Mouse (Mus musculus): Measurements from ENCODE around the gene Aff1. TPM values are rescaled to one million over a fixed set of nuclear protein-coding genes. Genes with fewer than 3 reads are reported as not detected.

Gene Aff1
- polyA plus RNA-seq, 1 experiment from 2014 or later, result 11.2 TPM

DNA sequence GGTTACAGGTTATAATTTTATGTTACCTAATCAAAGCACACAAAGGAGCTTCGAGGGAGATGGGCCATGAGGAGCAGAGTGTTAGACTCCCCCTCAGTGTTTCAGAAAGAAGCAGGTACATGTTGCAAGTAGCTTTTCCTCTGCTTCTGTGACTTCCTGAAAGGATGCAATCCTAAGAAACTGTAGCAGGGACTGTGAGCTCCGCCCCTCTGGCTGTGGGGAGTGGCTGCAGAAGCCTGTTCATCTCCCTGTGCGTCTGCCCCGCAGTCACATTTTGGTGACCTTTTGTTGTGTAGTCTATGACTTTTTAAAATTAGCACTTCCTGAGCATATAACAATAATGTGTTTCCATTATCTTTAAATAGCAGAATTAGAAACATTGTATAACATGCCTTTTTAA, 73.2 kb downstream of the Aff1 start:
- no peaks in the 10 kb centered on the region for H3K27me3 ChIP-seq (ENCODE audit: control insufficient read depth, insufficient read depth, low read length)
- no peak overlapping the region for H3K9ac ChIP-seq (ENCODE audit: low read length)
- DNase-seq (ENCODE audit: low spot score), result no peak
- H3K4me1 ChIP-seq (ENCODE audit: control insufficient read depth, insufficient read depth, low read length), result peaks cover 7% of the 10 kb centered on the region
- H3K9me3 ChIP-seq (ENCODE audit: control insufficient read depth, low read length), result no peaks in the 10 kb centered on the region
- H3K4me2 ChIP-seq (ENCODE audit: low read depth), result no peak overlapping the region
- 96% methylated on average over 4 of the region's 4 CpGs for WGBS
- ATAC-seq (ENCODE audit: insufficient read depth, low FRiP score, low TSS enrichment), result no peak
- no peak overlapping the region for H3K27ac ChIP-seq (ENCODE audit: low read depth, low read length)
- no peak overlapping the region for H3K4me3 ChIP-seq (ENCODE audit: low read depth, low read length)
- 0 out of 2 replicates have a peak, but pooled peaks cover 2% of the 10 kb centered on the region for H3K36me3 ChIP-seq (ENCODE audit: control insufficient read depth, insufficient read depth, low read length)

GRCm38 (mm10) chr5:103765758-103766431, 73.7 kb downstream of the Aff1 start:
- ATAC-seq (ENCODE audit: insufficient read depth, low FRiP score, low TSS enrichment), result no peak
- H3K4me2 ChIP-seq (ENCODE audit: low read depth), result no peak overlapping the region
- DNase-seq (ENCODE audit: low spot score), result no peak
- peaks cover 1% of the 10 kb centered on the region; the same call in 1 of the 2 replicates for H3K4me1 ChIP-seq (ENCODE audit: control insufficient read depth, insufficient read depth, low read length)
- H3K27ac ChIP-seq (ENCODE audit: low read depth, low read length), result no peak overlapping the region
- 94% methylated on average over 2 of the region's 2 CpGs for WGBS
- 0 out of 2 replicates have a peak, but pooled peaks cover 2% of the 10 kb centered on the region for H3K36me3 ChIP-seq (ENCODE audit: control insufficient read depth, insufficient read depth, low read length)
- H3K9ac ChIP-seq (ENCODE audit: low read length), result no peak overlapping the region
- no peaks in the 10 kb centered on the region for H3K9me3 ChIP-seq (ENCODE audit: control insufficient read depth, low read length)
- no peak overlapping the region for H3K4me3 ChIP-seq (ENCODE audit: low read depth, low read length)
- no peaks in the 10 kb centered on the region for H3K27me3 ChIP-seq (ENCODE audit: control insufficient read depth, insufficient read depth, low read length)

GRCm38 (mm10) chr5:103766432-103766815, 74.2 kb downstream of the Aff1 start:
- Histone ChIP-seq H3K27ac (ENCODE audit: low read depth, low read length) (no peak overlapping the region), H3K9me3 (ENCODE audit: control insufficient read depth, low read length) (no peaks in the 10 kb centered on the region), H3K27me3 (ENCODE audit: control insufficient read depth, insufficient read depth, low read length) (no peaks in the 10 kb centered on the region), H3K4me3 (ENCODE audit: low read depth, low read length) (no peak overlapping the region), H3K36me3 (ENCODE audit: control insufficient read depth, insufficient read depth, low read length) (0 out of 2 replicates have a peak, but pooled peaks cover 2% of the 10 kb centered on the region), H3K4me2 (ENCODE audit: low read depth) (no peak overlapping the region), H3K4me1 (ENCODE audit: control insufficient read depth, insufficient read depth, low read length) (peaks cover 4% of the 10 kb centered on the region), H3K9ac (ENCODE audit: low read length) (no peak overlapping the region)
- DNase-seq (ENCODE audit: low spot score) (no peak), ATAC-seq (ENCODE audit: insufficient read depth, low FRiP score, low TSS enrichment) (no peak)
- 98% methylated on average over 4 of the region's 4 CpGs for WGBS

DNA sequence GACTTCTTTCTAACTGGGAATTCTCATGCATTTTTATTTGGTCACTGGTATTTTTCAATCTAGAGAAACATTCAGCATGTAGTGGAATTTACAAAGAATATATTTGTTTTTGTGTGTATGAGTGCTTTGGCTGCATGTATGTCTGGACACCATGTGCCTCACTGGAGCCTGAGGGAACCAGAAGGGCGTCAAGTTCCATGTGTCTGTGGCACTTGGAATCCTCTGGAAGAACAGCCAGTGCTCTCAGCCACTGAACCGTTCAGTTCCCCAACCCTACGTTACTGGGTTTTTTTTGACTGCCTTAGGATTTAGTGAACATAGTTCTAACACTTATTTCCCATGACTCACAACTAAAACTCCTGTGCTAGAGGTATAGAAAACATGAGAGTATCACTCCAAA, 76.8 kb downstream of the Aff1 start:
- peaks cover 25% of the 10 kb centered on the region for H3K4me1 ChIP-seq (ENCODE audit: control insufficient read depth, insufficient read depth, low read length)
- WGBS, result 92% methylated on average over 3 of the region's 3 CpGs
- no peak overlapping the region for H3K27ac ChIP-seq (ENCODE audit: low read depth, low read length)
- no peak for DNase-seq (ENCODE audit: low spot score)
- H3K36me3 ChIP-seq (ENCODE audit: control insufficient read depth, insufficient read depth, low read length), result 0 out of 2 replicates have a peak, but pooled peaks cover 2% of the 10 kb centered on the region
- H3K27me3 ChIP-seq (ENCODE audit: control insufficient read depth, insufficient read depth, low read length), result no peaks in the 10 kb centered on the region
- no peak overlapping the region for H3K4me2 ChIP-seq (ENCODE audit: low read depth)
- H3K9me3 ChIP-seq (ENCODE audit: control insufficient read depth, low read length), result no peaks in the 10 kb centered on the region
- H3K9ac ChIP-seq (ENCODE audit: low read length), result no peak overlapping the region
- no peak overlapping the region for H3K4me3 ChIP-seq (ENCODE audit: low read depth, low read length)
- ATAC-seq (ENCODE audit: insufficient read depth, low FRiP score, low TSS enrichment), result no peak

DNA sequence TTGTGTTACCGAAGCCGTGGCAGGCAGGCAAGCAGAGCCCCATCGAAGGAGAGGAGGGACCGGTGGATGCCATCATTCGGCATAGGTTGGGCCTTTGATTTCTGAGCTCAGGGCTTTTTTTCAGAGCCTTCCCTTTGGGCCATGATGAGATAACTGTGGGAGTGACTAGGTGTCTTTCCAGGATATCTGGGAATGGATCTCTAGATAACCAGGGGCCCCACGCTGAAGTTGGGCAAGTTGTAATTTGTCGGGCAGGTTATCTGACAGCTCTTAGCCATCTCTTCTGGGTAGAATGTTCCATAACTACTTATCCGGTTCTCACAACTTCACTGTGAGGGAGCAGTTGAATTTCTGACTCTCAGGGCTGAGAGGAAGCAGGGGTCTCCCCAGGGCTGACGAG, 77.5 kb downstream of the Aff1 start:
- 92% methylated on average over 9 of the region's 9 CpGs for WGBS
- Histone ChIP-seq H3K27me3 (ENCODE audit: control insufficient read depth, insufficient read depth, low read length) (no peaks in the 10 kb centered on the region), H3K9me3 (ENCODE audit: control insufficient read depth, low read length) (no peaks in the 10 kb centered on the region)

GRCm38 (mm10) chr5:103770447-103771222, 78.5 kb downstream of the Aff1 start:
- Histone ChIP-seq H3K36me3 (ENCODE audit: control insufficient read depth, insufficient read depth, low read length) (0 out of 2 replicates have a peak, but pooled peaks cover 2% of the 10 kb centered on the region), H3K27me3 (ENCODE audit: control insufficient read depth, insufficient read depth, low read length) (no peaks in the 10 kb centered on the region), H3K4me2 (ENCODE audit: low read depth) (no peak overlapping the region), H3K9me3 (ENCODE audit: control insufficient read depth, low read length) (no peaks in the 10 kb centered on the region), H3K4me3 (ENCODE audit: low read depth, low read length) (no peak overlapping the region), H3K4me1 (ENCODE audit: control insufficient read depth, insufficient read depth, low read length) (peaks cover 37% of the 10 kb centered on the region), H3K27ac (ENCODE audit: low read depth, low read length) (no peak overlapping the region), H3K9ac (ENCODE audit: low read length) (no peak overlapping the region)
- ATAC-seq (ENCODE audit: insufficient read depth, low FRiP score, low TSS enrichment) (no peak), DNase-seq (ENCODE audit: low spot score) (no peak)
- WGBS, result 90% methylated on average over 6 of the region's 6 CpGs

More for the DNA sequence above, 77.5 kb downstream of the Aff1 start:
- Histone ChIP-seq H3K4me2 (ENCODE audit: low read depth) (no peak overlapping the region), H3K36me3 (ENCODE audit: control insufficient read depth, insufficient read depth, low read length) (0 out of 2 replicates have a peak, but pooled peaks cover 2% of the 10 kb centered on the region), H3K4me3 (ENCODE audit: low read depth, low read length) (no peak overlapping the region), H3K9ac (ENCODE audit: low read length) (no peak overlapping the region), H3K4me1 (ENCODE audit: control insufficient read depth, insufficient read depth, low read length) (peaks cover 29% of the 10 kb centered on the region), H3K27ac (ENCODE audit: low read depth, low read length) (no peak overlapping the region)
- ATAC-seq (ENCODE audit: insufficient read depth, low FRiP score, low TSS enrichment), result no peak
- DNase-seq (ENCODE audit: low spot score), result no peak

GRCm38 (mm10) chr5:103771380-103771779, 79.2 kb downstream of the Aff1 start:
- ATAC-seq (ENCODE audit: insufficient read depth, low FRiP score, low TSS enrichment), result no peak

DNA sequence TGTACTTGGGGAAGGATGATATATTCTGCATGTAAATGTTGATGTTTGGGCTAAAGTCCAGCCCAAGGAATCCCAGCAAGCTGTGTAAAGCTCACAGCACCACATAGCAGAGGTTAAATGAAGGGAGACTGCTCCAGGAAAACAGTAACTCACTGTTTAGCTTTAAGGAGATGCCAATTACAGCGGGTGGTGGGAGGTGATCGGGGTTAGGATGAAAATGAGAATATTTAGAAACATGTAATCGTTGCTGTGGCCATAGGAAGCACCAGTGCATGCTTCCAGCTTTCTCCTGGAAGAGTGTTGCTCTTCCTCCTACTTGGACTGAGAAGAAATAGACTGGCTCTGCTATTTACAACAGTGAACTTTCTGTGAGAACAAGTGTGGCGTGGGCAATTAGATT, 80.1 kb downstream of the Aff1 start:
- peaks cover 37% of the 10 kb centered on the region for H3K4me1 ChIP-seq (ENCODE audit: control insufficient read depth, insufficient read depth, low read length)
- H3K36me3 ChIP-seq (ENCODE audit: control insufficient read depth, insufficient read depth, low read length), result no peaks in the 10 kb centered on the region
- no peak overlapping the region for H3K4me3 ChIP-seq (ENCODE audit: low read depth, low read length)
- WGBS, result 17% methylated on average over 4 of the region's 4 CpGs
- no peaks in the 10 kb centered on the region for H3K27me3 ChIP-seq (ENCODE audit: control insufficient read depth, insufficient read depth, low read length)
- H3K4me2 ChIP-seq (ENCODE audit: low read depth), result peak overlapping the region; percentile 36
- H3K9me3 ChIP-seq (ENCODE audit: control insufficient read depth, low read length), result no peaks in the 10 kb centered on the region
- no peak overlapping the region for H3K9ac ChIP-seq (ENCODE audit: low read length)
- ATAC-seq (ENCODE audit: insufficient read depth, low FRiP score, low TSS enrichment) (no peak), DNase-seq (ENCODE audit: low spot score) (no peak)
- peak overlapping the region; percentile 63 for H3K27ac ChIP-seq (ENCODE audit: low read depth, low read length)

More at GRCm38 (mm10) chr5:103771380-103771779, 79.2 kb downstream of the Aff1 start:
- DNase-seq (ENCODE audit: low spot score), result no peak
- H3K27ac ChIP-seq (ENCODE audit: low read depth, low read length), result no peak overlapping the region; the same call in 1 of the 2 replicates
- peaks cover 37% of the 10 kb centered on the region for H3K4me1 ChIP-seq (ENCODE audit: control insufficient read depth, insufficient read depth, low read length)
- no peak overlapping the region for H3K4me2 ChIP-seq (ENCODE audit: low read depth)
- H3K4me3 ChIP-seq (ENCODE audit: low read depth, low read length), result no peak overlapping the region
- no peaks in the 10 kb centered on the region for H3K9me3 ChIP-seq (ENCODE audit: control insufficient read depth, low read length)
- H3K9ac ChIP-seq (ENCODE audit: low read length), result no peak overlapping the region
- no peaks in the 10 kb centered on the region for H3K36me3 ChIP-seq (ENCODE audit: control insufficient read depth, insufficient read depth, low read length)
- WGBS, result 6% methylated on average over 6 of the region's 6 CpGs
- no peaks in the 10 kb centered on the region for H3K27me3 ChIP-seq (ENCODE audit: control insufficient read depth, insufficient read depth, low read length)
